Mouse (Mus musculus): ENCODE results near the gene Qprt. TPM values are rescaled to one million over a fixed set of nuclear protein-coding genes. Genes with fewer than 3 reads are reported as not detected.

Gene Qprt
- polyA plus RNA-seq, 1 experiment from 2014 or later, result 2.0 TPM

DNA sequence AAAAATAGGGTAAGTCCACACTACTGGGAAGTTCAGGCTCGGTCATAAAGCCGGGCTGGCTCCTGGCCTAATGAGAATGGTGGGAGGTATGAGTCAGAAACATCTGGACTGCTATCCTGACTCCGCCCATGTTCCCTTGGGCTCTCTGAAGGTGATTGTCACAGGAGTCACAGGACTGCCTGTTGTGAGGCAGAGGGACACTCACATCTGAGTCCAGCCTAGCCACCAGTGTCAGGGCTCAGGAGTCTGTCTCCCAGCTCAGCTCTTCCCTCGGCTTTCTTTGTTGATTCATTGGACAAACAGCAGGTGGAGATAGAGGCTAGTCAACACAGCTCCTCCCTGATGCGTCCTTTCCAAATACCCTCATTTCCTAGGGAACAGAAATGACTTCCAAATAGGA is 4.1 kb downstream of the Qprt start:
- ATAC-seq (ENCODE audit: insufficient read depth, low FRiP score, low TSS enrichment) (no peak), DNase-seq (ENCODE audit: low spot score) (no peak)
- H3K27me3 ChIP-seq (ENCODE audit: control insufficient read depth, insufficient read depth, low read length), result peaks cover 12% of the 10 kb centered on the region
- no peak overlapping the region for H3K4me3 ChIP-seq (ENCODE audit: low read depth, low read length)
- H3K27ac ChIP-seq (ENCODE audit: low read depth, low read length), result no peak overlapping the region
- H3K9ac ChIP-seq (ENCODE audit: low read length), result no peak overlapping the region
- H3K4me1 ChIP-seq (ENCODE audit: control insufficient read depth, insufficient read depth, low read length), result peaks cover 4% of the 10 kb centered on the region; the same call in 1 of the 2 replicates
- H3K36me3 ChIP-seq (ENCODE audit: control insufficient read depth, insufficient read depth, low read length), result no peaks in the 10 kb centered on the region
- H3K9me3 ChIP-seq (ENCODE audit: control insufficient read depth, low read length), result no peaks in the 10 kb centered on the region
- no peak overlapping the region for H3K4me2 ChIP-seq (ENCODE audit: low read depth)
- WGBS, result 45% methylated on average over 5 of the region's 5 CpGs

DNA sequence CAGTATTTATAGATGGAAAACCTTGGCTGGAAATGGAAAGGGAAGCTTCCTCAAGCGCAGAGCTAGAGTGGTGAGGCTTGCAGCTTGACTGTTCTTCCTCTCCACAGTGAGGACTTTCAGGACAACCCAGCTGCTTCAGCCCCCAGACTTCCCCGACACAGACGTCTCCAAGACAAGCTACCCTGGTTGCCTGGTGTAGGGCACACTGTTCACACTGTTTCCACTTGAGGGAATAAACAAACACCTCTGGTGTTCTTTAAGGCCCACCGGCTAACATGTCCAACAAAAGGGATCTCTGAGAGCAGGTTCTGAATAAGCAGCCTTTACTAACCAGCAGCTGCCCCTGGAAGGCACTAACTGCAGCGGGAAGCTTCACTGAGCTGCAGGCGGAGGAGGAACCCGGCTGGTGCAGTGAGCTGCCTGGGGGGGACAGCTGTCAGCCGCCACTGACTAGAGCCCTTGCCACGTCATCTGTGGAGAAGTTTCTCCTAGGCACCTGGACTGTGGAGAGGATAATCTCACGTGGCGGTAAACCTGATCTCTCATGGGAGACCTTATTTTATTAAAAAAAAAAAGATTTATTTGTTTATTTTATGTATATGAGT is 5.6 kb downstream of the Qprt start:
- Histone ChIP-seq H3K9me3 (ENCODE audit: control insufficient read depth, low read length) (no peaks in the 10 kb centered on the region), H3K4me3 (ENCODE audit: low read depth, low read length) (no peak overlapping the region), H3K4me1 (ENCODE audit: control insufficient read depth, insufficient read depth, low read length) (peaks cover 4% of the 10 kb centered on the region; the same call in 1 of the 2 replicates), H3K9ac (ENCODE audit: low read length) (no peak overlapping the region), H3K27ac (ENCODE audit: low read depth, low read length) (no peak overlapping the region), H3K36me3 (ENCODE audit: control insufficient read depth, insufficient read depth, low read length) (no peaks in the 10 kb centered on the region), H3K27me3 (ENCODE audit: control insufficient read depth, insufficient read depth, low read length) (peaks cover 7% of the 10 kb centered on the region), H3K4me2 (ENCODE audit: low read depth) (no peak overlapping the region)
- WGBS, result 60% methylated on average over 11 of the region's 11 CpGs
- DNase-seq (ENCODE audit: low spot score) (no peak), ATAC-seq (ENCODE audit: insufficient read depth, low FRiP score, low TSS enrichment) (no peak)

DNA sequence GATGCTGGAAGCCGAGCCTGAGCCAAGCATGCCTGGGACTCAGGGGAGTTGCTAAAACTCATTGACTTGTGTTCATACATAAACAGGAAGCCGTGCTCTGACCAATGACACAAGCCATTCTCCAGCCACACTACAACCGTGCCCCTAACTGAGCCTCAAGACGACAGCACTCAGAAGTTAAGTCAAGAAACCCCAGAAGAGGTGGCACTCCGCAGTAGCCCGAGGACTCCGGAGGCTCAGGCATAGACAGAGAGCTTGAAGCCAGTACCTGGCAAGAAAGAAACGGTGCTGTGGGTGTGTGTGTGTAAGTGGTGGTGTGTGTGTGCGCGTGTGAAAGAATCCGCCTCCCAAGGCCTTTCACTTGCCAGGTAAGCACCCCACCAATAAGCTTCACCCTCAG is 7.1 kb downstream of the Qprt start:
- 88% methylated on average over 11 of the region's 11 CpGs for WGBS
- no peaks in the 10 kb centered on the region for H3K27me3 ChIP-seq (ENCODE audit: control insufficient read depth, insufficient read depth, low read length)
- no peaks in the 10 kb centered on the region for H3K36me3 ChIP-seq (ENCODE audit: control insufficient read depth, insufficient read depth, low read length)
- DNase-seq (ENCODE audit: low spot score), result no peak
- H3K4me3 ChIP-seq (ENCODE audit: low read depth, low read length), result no peak overlapping the region
- no peak overlapping the region for H3K4me2 ChIP-seq (ENCODE audit: low read depth)
- H3K27ac ChIP-seq (ENCODE audit: low read depth, low read length), result no peak overlapping the region
- H3K4me1 ChIP-seq (ENCODE audit: control insufficient read depth, insufficient read depth, low read length), result peaks cover 4% of the 10 kb centered on the region; the same call in 1 of the 2 replicates
- ATAC-seq (ENCODE audit: insufficient read depth, low FRiP score, low TSS enrichment), result no peak
- no peak overlapping the region for H3K9ac ChIP-seq (ENCODE audit: low read length)
- H3K9me3 ChIP-seq (ENCODE audit: control insufficient read depth, low read length), result no peaks in the 10 kb centered on the region

- no peak overlapping the region for H3K9ac ChIP-seq (ENCODE audit: low read length)
- H3K36me3 ChIP-seq (ENCODE audit: control insufficient read depth, insufficient read depth, low read length), result no peaks in the 10 kb centered on the region
- H3K4me3 ChIP-seq (ENCODE audit: low read depth, low read length), result no peak overlapping the region
- peaks cover 2% of the 10 kb centered on the region; the same call in 1 of the 2 replicates for H3K4me1 ChIP-seq (ENCODE audit: control insufficient read depth, insufficient read depth, low read length)
- no peak overlapping the region for H3K27ac ChIP-seq (ENCODE audit: low read depth, low read length)
- no peak for ATAC-seq (ENCODE audit: insufficient read depth, low FRiP score, low TSS enrichment)
- H3K4me2 ChIP-seq (ENCODE audit: low read depth), result no peak overlapping the region
- H3K9me3 ChIP-seq (ENCODE audit: control insufficient read depth, low read length), result no peaks in the 10 kb centered on the region
- H3K27me3 ChIP-seq (ENCODE audit: control insufficient read depth, insufficient read depth, low read length), result no peaks in the 10 kb centered on the region
- no peak for DNase-seq (ENCODE audit: low spot score)
- 56% methylated on average over 11 of the region's 12 CpGs for WGBS
Measured at GRCm38 (mm10) chr7:127113614-127114259, 8.3 kb downstream of the Qprt start.

GRCm38 (mm10) chr7:127112921-127113597 is 9.0 kb downstream of the Qprt start:
- DNase-seq (ENCODE audit: low spot score) (no peak), ATAC-seq (ENCODE audit: insufficient read depth, low FRiP score, low TSS enrichment) (no peak)
- WGBS, result 43% methylated on average over 9 of the region's 9 CpGs
- Histone ChIP-seq H3K4me1 (ENCODE audit: control insufficient read depth, insufficient read depth, low read length) (no peaks in the 10 kb centered on the region), H3K9ac (ENCODE audit: low read length) (no peak overlapping the region), H3K4me2 (ENCODE audit: low read depth) (no peak overlapping the region), H3K27me3 (ENCODE audit: control insufficient read depth, insufficient read depth, low read length) (no peaks in the 10 kb centered on the region), H3K36me3 (ENCODE audit: control insufficient read depth, insufficient read depth, low read length) (no peaks in the 10 kb centered on the region), H3K9me3 (ENCODE audit: control insufficient read depth, low read length) (no peaks in the 10 kb centered on the region), H3K4me3 (ENCODE audit: low read depth, low read length) (no peak overlapping the region), H3K27ac (ENCODE audit: low read depth, low read length) (no peak overlapping the region)

- Histone ChIP-seq H3K9me3 (ENCODE audit: control insufficient read depth, low read length) (no peaks in the 10 kb centered on the region), H3K27me3 (ENCODE audit: control insufficient read depth, insufficient read depth, low read length) (no peaks in the 10 kb centered on the region), H3K36me3 (ENCODE audit: control insufficient read depth, insufficient read depth, low read length) (no peaks in the 10 kb centered on the region), H3K4me3 (ENCODE audit: low read depth, low read length) (no peak overlapping the region), H3K27ac (ENCODE audit: low read depth, low read length) (no peak overlapping the region), H3K4me1 (ENCODE audit: control insufficient read depth, insufficient read depth, low read length) (no peaks in the 10 kb centered on the region), H3K9ac (ENCODE audit: low read length) (no peak overlapping the region), H3K4me2 (ENCODE audit: low read depth) (no peak overlapping the region)
- 88% methylated on average over 12 of the region's 12 CpGs for WGBS
- ATAC-seq (ENCODE audit: insufficient read depth, low FRiP score, low TSS enrichment) (no peak), DNase-seq (ENCODE audit: low spot score) (no peak)
Measured at GRCm38 (mm10) chr7:127112251-127112841, 9.7 kb downstream of the Qprt start.

DNA sequence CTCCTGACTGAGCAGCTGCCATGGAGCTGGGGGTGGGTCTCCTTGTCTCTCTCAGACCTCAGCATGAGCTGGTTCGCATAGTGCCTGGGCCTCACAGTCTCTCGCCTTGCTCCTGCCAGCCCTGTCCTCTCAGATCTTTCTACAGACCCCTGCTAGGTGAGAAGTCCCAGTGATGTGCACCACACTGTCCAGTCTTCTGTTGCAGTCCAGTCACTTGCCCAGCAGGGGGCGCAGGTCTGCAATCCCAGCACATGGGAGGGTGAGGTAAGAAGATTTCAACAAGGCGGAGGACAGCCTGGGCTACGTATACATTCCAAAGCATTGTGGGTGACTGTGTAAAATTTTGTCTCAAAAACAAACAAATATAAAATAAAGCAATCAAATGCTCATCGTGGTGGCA is 10.6 kb downstream of the Qprt start:
- ATAC-seq (ENCODE audit: insufficient read depth, low FRiP score, low TSS enrichment), result peak; percentile 53; the same call in 1 of the 2 replicates
- H3K27ac ChIP-seq (ENCODE audit: low read depth, low read length), result no peak overlapping the region
- H3K27me3 ChIP-seq (ENCODE audit: control insufficient read depth, insufficient read depth, low read length), result no peaks in the 10 kb centered on the region
- DNase-seq (ENCODE audit: low spot score), result peak; percentile 62
- 46% methylated on average over 6 of the region's 6 CpGs for WGBS
- no peak overlapping the region for H3K9ac ChIP-seq (ENCODE audit: low read length)
- H3K4me3 ChIP-seq (ENCODE audit: low read depth, low read length), result no peak overlapping the region
- H3K4me1 ChIP-seq (ENCODE audit: control insufficient read depth, insufficient read depth, low read length), result no peaks in the 10 kb centered on the region
- no peaks in the 10 kb centered on the region for H3K36me3 ChIP-seq (ENCODE audit: control insufficient read depth, insufficient read depth, low read length)
- H3K4me2 ChIP-seq (ENCODE audit: low read depth), result no peak overlapping the region
- H3K9me3 ChIP-seq (ENCODE audit: control insufficient read depth, low read length), result no peaks in the 10 kb centered on the region

DNA sequence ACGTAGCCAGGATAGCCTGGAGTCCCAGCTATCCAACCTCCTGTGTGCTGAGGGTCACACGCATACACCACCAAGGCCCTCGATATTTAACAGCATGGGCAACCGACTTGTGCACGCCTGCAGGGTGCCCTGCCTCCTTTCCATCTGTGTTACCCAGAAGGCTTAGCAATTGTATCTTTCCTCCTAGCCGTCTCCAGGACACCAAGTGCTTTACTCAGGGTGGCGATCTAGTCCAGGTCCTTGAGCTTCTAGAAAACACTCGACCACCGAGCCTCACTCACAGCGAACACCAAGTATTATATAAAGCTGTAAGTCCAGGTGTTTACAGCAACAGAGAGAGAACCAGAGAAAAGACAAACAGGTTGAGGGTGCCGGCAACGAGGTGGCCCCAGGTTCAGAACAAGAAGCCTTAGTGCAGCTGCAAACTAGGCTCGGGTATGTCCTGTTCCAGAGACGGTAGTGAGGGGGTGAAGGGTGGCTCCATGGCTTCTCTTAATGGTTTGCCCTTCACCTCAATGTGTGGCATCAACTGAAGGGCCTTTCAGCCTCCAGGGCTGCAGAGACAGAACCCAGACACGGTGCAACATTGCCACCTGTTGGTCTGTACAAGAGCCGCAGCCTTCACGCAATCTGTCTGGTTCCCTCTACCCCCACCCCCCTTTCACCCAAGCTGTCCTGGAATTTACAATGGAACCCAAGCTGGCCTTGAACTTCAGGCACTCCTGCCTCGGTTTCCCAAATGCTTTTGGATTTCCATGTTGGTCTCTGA is 11.6 kb downstream of the Qprt start:
- peak; percentile 81 for DNase-seq (ENCODE audit: low spot score)
- H3K9ac ChIP-seq (ENCODE audit: low read length), result no peak overlapping the region
- H3K27ac ChIP-seq (ENCODE audit: low read depth, low read length), result no peak overlapping the region
- no peaks in the 10 kb centered on the region for H3K9me3 ChIP-seq (ENCODE audit: control insufficient read depth, low read length)
- H3K4me1 ChIP-seq (ENCODE audit: control insufficient read depth, insufficient read depth, low read length), result no peaks in the 10 kb centered on the region
- no peaks in the 10 kb centered on the region for H3K36me3 ChIP-seq (ENCODE audit: control insufficient read depth, insufficient read depth, low read length)
- no peaks in the 10 kb centered on the region for H3K27me3 ChIP-seq (ENCODE audit: control insufficient read depth, insufficient read depth, low read length)
- WGBS, result 55% methylated on average over 18 of the region's 18 CpGs
- H3K4me3 ChIP-seq (ENCODE audit: low read depth, low read length), result no peak overlapping the region
- H3K4me2 ChIP-seq (ENCODE audit: low read depth), result no peak overlapping the region
- no peak for ATAC-seq (ENCODE audit: insufficient read depth, low FRiP score, low TSS enrichment)

All from neural tube, embryonic 11.5 days (tissue).